Mouse (Mus musculus) C2C12 (cell line): ENCODE results near the gene Tgfb3. TPM values are rescaled to one million over a fixed set of nuclear protein-coding genes. Genes with fewer than 3 reads are reported as not detected.

ENCODE experiments used
- H3K27me3 ChIP-seq: one replicate; pipeline ENCODE4 v1.6.1; 2011; ENCODE audit not compliant: control insufficient read depth, insufficient read depth, insufficient read length
- H3K36me3 ChIP-seq: one replicate; pipeline ENCODE4 v1.6.1; 2011; ENCODE audit not compliant: control insufficient read depth, insufficient read depth
- H3K4me3 ChIP-seq: one replicate; pipeline ENCODE4 v1.5.1; 2011; ENCODE audit warnings: mild to moderate bottlenecking, control low read depth; ENCODE audit not compliant: poor library complexity, insufficient read depth, severe bottlenecking
- H3K79me2 ChIP-seq: one replicate; pipeline ENCODE4 v1.6.1; 2011; ENCODE audit not compliant: control insufficient read depth, insufficient read depth
- H3K79me3 ChIP-seq: one replicate; pipeline ENCODE4 v1.6.1; 2011; ENCODE audit warnings: low read depth, control low read depth
- H3ac ChIP-seq: one replicate; pipeline ENCODE3; 2011; ENCODE audit warnings: low read depth; ENCODE audit not compliant: control insufficient read depth, insufficient read length
- CEBPB ChIP-seq: IDR thresholded peaks from one replicate; pipeline ENCODE4 v1.6.1; 2011; ENCODE audit warnings: low read depth, mild to moderate bottlenecking, control low read depth, moderate library complexity
- CTCF ChIP-seq: IDR thresholded peaks from one replicate; pipeline ENCODE4 v1.5.1; 2011; ENCODE audit not compliant: control insufficient read depth, insufficient read depth, insufficient read length
- FOSL1 ChIP-seq: IDR thresholded peaks from one replicate; pipeline ENCODE4 v1.8.0; 2011; ENCODE audit warnings: mild to moderate bottlenecking, low read length; ENCODE audit not compliant: poor library complexity, insufficient read depth, severe bottlenecking
- MAX ChIP-seq: IDR thresholded peaks from one replicate; pipeline ENCODE4 v1.6.1; 2011; ENCODE audit warnings: mild to moderate bottlenecking, control low read depth
- MYOD1 ChIP-seq: IDR thresholded peaks from one replicate; pipeline ENCODE4 v1.6.1; 2011; ENCODE audit warnings: low read depth; ENCODE audit not compliant: control insufficient read depth, insufficient read length
- MYOG ChIP-seq: IDR thresholded peaks from one replicate; pipeline ENCODE4 v1.6.1; 2011; ENCODE audit not compliant: control insufficient read depth, insufficient read length; ENCODE audit errors: extremely low read depth
- USF1 ChIP-seq: IDR thresholded peaks from one replicate; pipeline ENCODE4 v1.6.1; 2011; ENCODE audit warnings: low read depth, mild to moderate bottlenecking, control low read depth, moderate library complexity
- polyA plus RNA-seq: library from polyadenylated mRNA; unstranded; fragments of >200 nt; fragmentation: generic; extraction: Trizol; gene quantifications from one replicate; pipeline ENCODE4 v1.2.1, GENCODE M21; 2012; ENCODE audit warnings: missing spikeins

Tgfb3 gene
- polyA plus RNA-seq, 1 experiment = 12.1 TPM

GRCm38 (mm10) chr12:86039078-86039477 lies 39.8 kb downstream of the Tgfb3 start:
- no peak for TF ChIP-seq CTCF
- TF ChIP-seq CEBPB = no peak
- no peak for TF ChIP-seq FOSL1
- no peak for TF ChIP-seq MYOG
- TF ChIP-seq MYOD1 = no peak
- TF ChIP-seq USF1 = no peak
- no peak for TF ChIP-seq MAX
- H3K36me3 ChIP-seq = no peaks in the 10 kb centered on the region
- H3ac ChIP-seq = no peak overlapping the region
- H3K79me3 ChIP-seq = no peaks in the 10 kb centered on the region
- no peaks in the 10 kb centered on the region for H3K27me3 ChIP-seq
- no peaks in the 10 kb centered on the region for H3K79me2 ChIP-seq
- H3K4me3 ChIP-seq = no peak overlapping the region

GRCm38 (mm10) chr12:86037235-86037921 lies 41.5 kb downstream of the Tgfb3 start:
- no peak for TF ChIP-seq CTCF
- no peak for TF ChIP-seq CEBPB
- TF ChIP-seq USF1 = no peak
- TF ChIP-seq FOSL1 = no peak
- TF ChIP-seq MAX = no peak
- no peak for TF ChIP-seq MYOD1
- TF ChIP-seq MYOG = no peak
- H3K79me2 ChIP-seq = no peaks in the 10 kb centered on the region
- no peaks in the 10 kb centered on the region for H3K79me3 ChIP-seq
- H3K27me3 ChIP-seq = no peaks in the 10 kb centered on the region
- H3ac ChIP-seq = no peak overlapping the region
- H3K36me3 ChIP-seq = no peaks in the 10 kb centered on the region
- no peak overlapping the region for H3K4me3 ChIP-seq

- no peak overlapping the region for H3ac ChIP-seq
- TF ChIP-seq CEBPB (no peak), MAX (no peak), MYOG (no peak), MYOD1 (no peak), FOSL1 (no peak), CTCF (no peak), USF1 (no peak)
- H3K36me3 ChIP-seq = no peaks in the 10 kb centered on the region
- H3K79me2 ChIP-seq = no peaks in the 10 kb centered on the region
- H3K79me3 ChIP-seq = no peaks in the 10 kb centered on the region
- H3K4me3 ChIP-seq = no peak overlapping the region
- no peaks in the 10 kb centered on the region for H3K27me3 ChIP-seq
Observed at GRCm38 (mm10) chr12:86036368-86037166, 42.3 kb downstream of the Tgfb3 start.

GRCm38 (mm10) chr12:86035586-86035985 lies 43.3 kb downstream of the Tgfb3 start:
- Histone ChIP-seq H3K4me3 (no peak overlapping the region), H3K79me3 (no peaks in the 10 kb centered on the region), H3K27me3 (no peaks in the 10 kb centered on the region), H3K36me3 (no peaks in the 10 kb centered on the region), H3ac (no peak overlapping the region), H3K79me2 (no peaks in the 10 kb centered on the region)
- TF ChIP-seq CTCF = no peak
- no peak for TF ChIP-seq MYOG
- no peak for TF ChIP-seq MYOD1
- TF ChIP-seq USF1 = no peak
- TF ChIP-seq FOSL1 = no peak
- no peak for TF ChIP-seq CEBPB
- no peak for TF ChIP-seq MAX

GRCm38 (mm10) chr12:86030932-86031331 lies 47.9 kb downstream of the Tgfb3 start:
- no peaks in the 10 kb centered on the region for H3K36me3 ChIP-seq
- H3K79me2 ChIP-seq = no peaks in the 10 kb centered on the region
- no peaks in the 10 kb centered on the region for H3K27me3 ChIP-seq
- TF ChIP-seq FOSL1 (no peak), MYOG (no peak), USF1 (no peak), MAX (no peak), MYOD1 (no peak), CTCF (no peak), CEBPB (no peak)
- H3K4me3 ChIP-seq = no peak overlapping the region
- no peak overlapping the region for H3ac ChIP-seq
- H3K79me3 ChIP-seq = no peaks in the 10 kb centered on the region
